Mouse (Mus musculus) embryonic facial prominence, embryonic 11.5 days (tissue): ENCODE data around the gene Znhit1. TPM values are rescaled to one million over a fixed set of nuclear protein-coding genes. Genes with fewer than 3 reads are reported as not detected.

ENCODE experiments used
- ATAC-seq: fragments of 200-750 bp; cut with Nextera tagmentation; replicated peaks from 2 replicates; pipeline ENCODE4 v1.8.0; 2017; ENCODE audit warnings: low read depth; ENCODE audit not compliant: insufficient number of reproducible peaks, low FRiP score, low TSS enrichment
- DNase-seq: peaks from one replicate; pipeline ENCODE4 v3.0.0-alpha.2; 2015; ENCODE audit warnings: low spot score
- H3K27ac ChIP-seq: fragments of 300-500 bp; sonication (generic); replicated peaks from 2 replicates; pipeline ENCODE4 v1.5.1; 2014; ENCODE audit warnings: mild to moderate bottlenecking, low read depth, low read length, control low read depth
- H3K27me3 ChIP-seq: fragments of 300-500 bp; sonication (generic); 2 replicates; pipeline ENCODE4 v1.6.1; 2014; ENCODE audit warnings: mild to moderate bottlenecking, low read length, moderate library complexity, mixed read lengths; ENCODE audit not compliant: control insufficient read depth, insufficient read depth
- H3K36me3 ChIP-seq: fragments of 300-500 bp; sonication (generic); replicated peaks from 2 replicates; pipeline ENCODE4 v1.6.1; 2014; ENCODE audit warnings: low read depth, mild to moderate bottlenecking, low read length, moderate library complexity, mixed read lengths; ENCODE audit not compliant: control insufficient read depth, insufficient read depth
- H3K4me1 ChIP-seq: fragments of 300-500 bp; sonication (generic); 2 replicates; pipeline ENCODE4 v1.6.1; 2014; ENCODE audit warnings: low read length, mixed read lengths; ENCODE audit not compliant: control insufficient read depth, insufficient read depth
- H3K4me2 ChIP-seq: fragments of 300-500 bp; sonication (generic); 2 replicates; pipeline ENCODE4 v1.6.1; 2014; ENCODE audit warnings: low read depth, mild to moderate bottlenecking, control low read depth, low read length, moderate library complexity
- H3K4me3 ChIP-seq: fragments of 300-500 bp; sonication (generic); 2 replicates; pipeline ENCODE4 v1.5.1; 2014; ENCODE audit warnings: low read depth, low read length, control low read depth
- H3K9ac ChIP-seq: fragments of 300-500 bp; sonication (generic); replicated peaks from 2 replicates; pipeline ENCODE4 v1.6.1; 2014; ENCODE audit warnings: mild to moderate bottlenecking, control low read depth, low read length
- H3K9me3 ChIP-seq: fragments of 300-500 bp; sonication (generic); replicated peaks from 2 replicates; pipeline ENCODE4 v1.6.1; 2016; ENCODE audit warnings: mild to moderate bottlenecking, low read length, inconsistent platforms, mixed read lengths; ENCODE audit not compliant: control insufficient read depth
- WGBS: fragments of 180-500 bp; shearing (Covaris S2); extraction: QIAGEN DNeasy Blood & Tissue Kit; methylation state at CpG from one replicate; pipeline ENCODE4 v1.1.7; 2014; 5-methylcytosine and 5-hydroxymethylcytosine counted together
- polyA plus RNA-seq: library from polyadenylated mRNA; unstranded; fragments of >200 nt; fragmentation: Nextera tagmentation; extraction: Ambion mirVana; gene quantifications from 2 replicates; pipeline ENCODE4 v1.2.1, GENCODE M21; 2014

The Znhit1 gene
- polyA plus RNA-seq, 1 experiment from 2014 or later, result 101 TPM

DNA sequence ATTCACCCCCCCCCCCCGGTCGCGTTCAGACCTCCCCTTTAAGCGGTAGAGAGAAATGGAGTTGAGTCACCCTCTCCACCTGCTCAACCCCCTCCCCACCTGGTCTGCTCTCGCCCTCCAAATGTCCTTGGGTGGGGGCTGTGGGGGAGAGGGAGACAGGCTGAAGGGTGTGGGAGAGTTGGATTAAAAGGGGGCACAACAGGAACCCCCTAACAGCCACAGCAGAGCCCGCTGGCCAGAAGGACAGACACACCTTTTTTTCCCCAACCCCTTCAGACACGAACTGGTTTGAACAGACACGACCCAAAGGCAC lies 41.4 kb upstream of the Znhit1 start:
- no peaks in the 10 kb centered on the region for H3K9me3 ChIP-seq
- 1% methylated on average over 8 of the region's 8 CpGs for WGBS
- peaks cover 64% of the 10 kb centered on the region for H3K27me3 ChIP-seq
- DNase-seq (no peak), ATAC-seq (no peak)
- no peaks in the 10 kb centered on the region for H3K36me3 ChIP-seq
- H3K4me1 ChIP-seq, result peaks cover 11% of the 10 kb centered on the region; the same call in 1 of the 2 replicates
- no peak overlapping the region; the same call in 1 of the 2 replicates for H3K4me3 ChIP-seq
- H3K4me2 ChIP-seq, result peak overlapping the region; percentile 35; the same call in 1 of the 2 replicates
- H3K27ac ChIP-seq, result no peak overlapping the region
- H3K9ac ChIP-seq, result no peak overlapping the region

DNA sequence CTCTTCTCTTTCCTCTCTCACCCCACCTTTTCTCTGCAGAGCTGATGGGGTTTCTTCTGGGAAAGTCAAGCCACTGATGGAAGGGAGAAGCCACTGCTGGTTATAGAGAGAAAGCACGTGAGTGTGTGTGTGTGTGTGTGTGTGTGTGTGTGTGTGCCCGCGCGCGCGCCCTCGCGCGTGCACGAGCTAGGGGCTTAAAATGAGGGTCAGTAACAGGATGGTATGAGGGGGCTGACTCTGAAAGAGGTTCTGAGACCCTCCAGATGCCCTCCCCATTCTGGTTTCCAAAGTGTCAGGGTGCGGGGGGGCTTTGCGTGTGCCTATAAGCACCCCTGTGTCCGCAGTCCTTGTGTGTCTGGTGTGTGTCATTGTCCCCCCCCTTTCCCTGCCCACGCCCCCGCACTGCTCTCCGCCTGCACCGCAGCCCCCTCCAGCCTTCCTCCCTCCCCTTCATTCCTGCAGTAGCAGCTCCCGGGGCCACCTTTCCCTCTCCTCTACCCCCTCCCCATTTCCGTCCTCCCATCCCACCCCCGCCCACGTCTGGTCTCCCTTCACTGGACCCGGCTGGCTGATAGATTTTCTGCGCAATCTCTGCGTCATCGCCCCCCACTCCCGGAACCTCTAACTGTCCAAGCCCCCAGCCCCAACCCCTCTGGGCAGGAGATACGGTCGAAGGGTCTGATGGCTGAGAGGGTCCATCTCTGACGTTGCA lies 40.9 kb upstream of the Znhit1 start:
- DNase-seq (no peak), ATAC-seq (no peak)
- Histone ChIP-seq H3K9me3 (no peaks in the 10 kb centered on the region), H3K27me3 (peaks cover 67% of the 10 kb centered on the region), H3K4me2 (no peak overlapping the region), H3K4me1 (peaks cover 11% of the 10 kb centered on the region; the same call in 1 of the 2 replicates), H3K27ac (no peak overlapping the region), H3K36me3 (no peaks in the 10 kb centered on the region), H3K4me3 (no peak overlapping the region; the same call in 1 of the 2 replicates), H3K9ac (no peak overlapping the region)
- WGBS, result 2% methylated on average over 29 of the region's 29 CpGs

DNA sequence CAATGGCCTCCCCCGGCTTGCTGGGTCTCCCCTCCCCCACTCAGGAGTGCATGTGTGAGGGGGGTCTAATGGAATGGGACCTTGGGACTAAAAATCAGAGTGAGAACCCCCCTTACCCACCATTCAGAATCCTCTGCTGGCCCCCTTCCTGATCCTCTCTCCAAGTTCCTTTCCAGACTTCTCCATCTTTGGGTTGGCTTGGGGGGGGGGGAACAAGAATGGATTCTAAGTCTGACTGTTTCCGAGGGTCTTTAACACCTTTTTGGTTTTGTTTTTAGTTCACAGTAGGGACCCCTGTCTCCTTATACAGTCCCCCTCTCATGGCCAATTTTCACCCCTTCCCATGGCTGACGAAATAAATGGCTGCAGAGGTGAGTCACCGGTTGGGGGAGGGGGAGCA lies 38.3 kb upstream of the Znhit1 start, which contains the start of gene Vgf:
Vgf (plus strand) TSS at position 301 of the 400 bp plus-strand sequence.
- H3K9ac ChIP-seq, result no peak within 1 kb of the TSS
- no peak within 1 kb of the TSS for H3K27ac ChIP-seq
- H3K27me3 ChIP-seq, result peaks cover 54% of the 10 kb centered on the region
- no peaks in the 10 kb centered on the region for H3K36me3 ChIP-seq
- ATAC-seq, result no peak
- WGBS, result 22% methylated on average over 4 of the region's 4 CpGs
- peaks cover under 1% of the 10 kb centered on the region; the same call in 1 of the 2 replicates for H3K4me1 ChIP-seq
- H3K4me3 ChIP-seq, result no peak within 1 kb of the TSS
- DNase-seq, result no peak
- H3K9me3 ChIP-seq, result no peaks in the 10 kb centered on the region
- H3K4me2 ChIP-seq, result no peak within 1 kb of the TSS

- no peak overlapping the region for H3K27ac ChIP-seq
- H3K9me3 ChIP-seq, result no peaks in the 10 kb centered on the region
- under 1% methylated on average over 23 of the region's 23 CpGs for whole genome bisulfite sequencing
- peaks cover 45% of the 10 kb centered on the region for H3K27me3 ChIP-seq
- H3K4me3 ChIP-seq, result no peak overlapping the region
- DNase-seq, result peak; percentile 82
- ATAC-seq, result no peak
- no peaks in the 10 kb centered on the region for H3K36me3 ChIP-seq
- no peak overlapping the region for H3K4me2 ChIP-seq
- no peak overlapping the region for H3K9ac ChIP-seq
- no peaks in the 10 kb centered on the region; the same call in 1 of the 2 replicates for H3K4me1 ChIP-seq
Measured at GRCm38 (mm10) chr5:137025132-137025531, 37.3 kb upstream of the Znhit1 start.

- Histone ChIP-seq H3K4me2 (no peak overlapping the region), H3K36me3 (no peaks in the 10 kb centered on the region), H3K9me3 (no peaks in the 10 kb centered on the region), H3K4me1 (no peaks in the 10 kb centered on the region; the same call in 1 of the 2 replicates), H3K27ac (no peak overlapping the region), H3K9ac (no peak overlapping the region), H3K27me3 (peaks cover 41% of the 10 kb centered on the region), H3K4me3 (no peak overlapping the region)
- ATAC-seq (no peak), DNase-seq (no peak)
- WGBS, result 42% methylated on average over 3 of the region's 3 CpGs
Measured at GRCm38 (mm10) chr5:137024318-137024717, 36.5 kb upstream of the Znhit1 start.

- 96% methylated on average over 3 of the region's 3 CpGs for WGBS
- Histone ChIP-seq H3K4me3 (no peak overlapping the region), H3K27me3 (no peaks in the 10 kb centered on the region), H3K4me2 (no peak overlapping the region), H3K27ac (no peak overlapping the region), H3K36me3 (no peaks in the 10 kb centered on the region), H3K9me3 (no peaks in the 10 kb centered on the region), H3K9ac (no peak overlapping the region), H3K4me1 (no peaks in the 10 kb centered on the region)
- DNase-seq, result no peak
- no peak for ATAC-seq
Measured at GRCm38 (mm10) chr5:137015913-137016312, 28.1 kb upstream of the Znhit1 start.

GRCm38 (mm10) chr5:137012401-137012950 lies 24.7 kb upstream of the Znhit1 start:
- H3K4me1 ChIP-seq, result no peaks in the 10 kb centered on the region
- no peaks in the 10 kb centered on the region for H3K9me3 ChIP-seq
- WGBS, result 81% methylated on average over 15 of the region's 15 CpGs
- H3K27me3 ChIP-seq, result no peaks in the 10 kb centered on the region
- ATAC-seq (no peak), DNase-seq (no peak)
- no peak overlapping the region for H3K4me2 ChIP-seq
- no peak overlapping the region for H3K4me3 ChIP-seq
- no peak overlapping the region for H3K9ac ChIP-seq
- no peak overlapping the region for H3K27ac ChIP-seq
- no peaks in the 10 kb centered on the region for H3K36me3 ChIP-seq

- H3K9ac ChIP-seq, result no peak overlapping the region
- H3K27ac ChIP-seq, result no peak overlapping the region
- no peaks in the 10 kb centered on the region for H3K9me3 ChIP-seq
- H3K4me3 ChIP-seq, result no peak overlapping the region
- no peaks in the 10 kb centered on the region for H3K4me1 ChIP-seq
- no peak overlapping the region for H3K4me2 ChIP-seq
- no peaks in the 10 kb centered on the region for H3K36me3 ChIP-seq
- 46% methylated on average over 3 of the region's 3 CpGs for WGBS
- ATAC-seq (no peak), DNase-seq (peak; percentile 75)
- H3K27me3 ChIP-seq, result no peaks in the 10 kb centered on the region
Measured at GRCm38 (mm10) chr5:137009988-137010387, 22.2 kb upstream of the Znhit1 start.
